Mouse (Mus musculus): Measurements from ENCODE around the gene Dtnb.

DNA sequence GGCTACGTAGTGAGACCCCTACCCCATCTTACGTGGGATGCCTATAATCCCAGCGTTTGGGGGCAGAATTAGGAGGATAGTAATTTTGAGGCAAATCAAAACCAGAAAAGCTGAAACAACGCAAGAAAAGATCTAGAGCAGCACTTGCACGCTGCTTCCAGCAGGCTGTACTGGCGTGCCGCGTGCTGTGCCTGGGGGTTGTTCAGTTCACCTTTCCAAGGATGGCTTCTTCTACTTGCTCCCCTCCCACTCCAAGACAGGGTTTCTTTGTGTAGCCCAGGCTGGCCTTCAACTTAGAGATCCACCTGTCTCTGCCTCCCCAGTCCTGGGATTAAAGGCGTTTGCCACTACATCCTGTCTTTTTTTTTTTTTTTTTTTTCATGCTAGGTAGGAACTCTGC is 17.9 kb downstream of the Dtnb start:
- no peak for TF ChIP-seq CTCF (IDR thresholded peaks at IDR 0.05; ENCODE audit: low read depth, low read length)
- no peak for TF ChIP-seq POLR2A (IDR thresholded peaks at IDR 0.05; ENCODE audit: borderline replicate concordance, low read depth, low read length)

Data from bone marrow macrophage, adult 2 months (primary cell).